Mouse (Mus musculus): ENCODE data around the gene Ccdc73. TPM values are rescaled to one million over a fixed set of nuclear protein-coding genes. Genes with fewer than 3 reads are reported as not detected.
"Not testable (repeated sequence)": the region's sequence is repeated elsewhere in the genome, so short reads cannot be mapped to it uniquely, and the experiment has no call there.

The Ccdc73 gene
- polyA plus RNA-seq, 1 experiment from 2014 or later: 7.4 TPM

GRCm38 (mm10) chr2:104859060-104859459, 8.5 kb upstream of the Ccdc73 start:
- H3K4me2 ChIP-seq (replicated peaks; ENCODE audit: low read depth, low read length): no peak overlapping the region
- H3K27me3 ChIP-seq (ENCODE audit: control insufficient read depth, insufficient read depth, low read length): no peaks in the 10 kb centered on the region
- no peak for ATAC-seq (ENCODE audit: low FRiP score, low TSS enrichment)
- H3K4me1 ChIP-seq (ENCODE audit: control insufficient read depth, insufficient read depth, low read length): no peaks in the 10 kb centered on the region
- no peaks in the 10 kb centered on the region for H3K9me3 ChIP-seq (ENCODE audit: control insufficient read depth, low read length)
- H3K36me3 ChIP-seq (ENCODE audit: control insufficient read depth, insufficient read depth, low read length): no peaks in the 10 kb centered on the region
- H3K9ac ChIP-seq (ENCODE audit: low read depth, low read length): no peak overlapping the region
- no peak overlapping the region for H3K4me3 ChIP-seq (ENCODE audit: low read length)
- H3K27ac ChIP-seq (ENCODE audit: low read depth, low read length): no peak overlapping the region
- WGBS: 53% methylated on average over 5 of the region's 5 CpGs

GRCm38 (mm10) chr2:104860426-104860825, 7.2 kb upstream of the Ccdc73 start:
- Histone ChIP-seq H3K27me3 (ENCODE audit: control insufficient read depth, insufficient read depth, low read length) (no peaks in the 10 kb centered on the region), H3K36me3 (ENCODE audit: control insufficient read depth, insufficient read depth, low read length) (no peaks in the 10 kb centered on the region), H3K4me3 (ENCODE audit: low read length) (no peak overlapping the region), H3K4me2 (replicated peaks; ENCODE audit: low read depth, low read length) (no peak overlapping the region), H3K9ac (ENCODE audit: low read depth, low read length) (no peak overlapping the region), H3K9me3 (ENCODE audit: control insufficient read depth, low read length) (no peaks in the 10 kb centered on the region), H3K27ac (ENCODE audit: low read depth, low read length) (no peak overlapping the region), H3K4me1 (ENCODE audit: control insufficient read depth, insufficient read depth, low read length) (no peaks in the 10 kb centered on the region)
- no peak for ATAC-seq (ENCODE audit: low FRiP score, low TSS enrichment)
- 88% methylated on average over 10 of the region's 10 CpGs for WGBS

- Histone ChIP-seq H3K4me3 (ENCODE audit: low read length) (no peak overlapping the region), H3K36me3 (ENCODE audit: control insufficient read depth, insufficient read depth, low read length) (no peaks in the 10 kb centered on the region), H3K27me3 (ENCODE audit: control insufficient read depth, insufficient read depth, low read length) (no peaks in the 10 kb centered on the region), H3K27ac (ENCODE audit: low read depth, low read length) (no peak overlapping the region), H3K4me2 (replicated peaks; ENCODE audit: low read depth, low read length) (no peak overlapping the region), H3K9me3 (ENCODE audit: control insufficient read depth, low read length) (no peaks in the 10 kb centered on the region), H3K9ac (ENCODE audit: low read depth, low read length) (no peak overlapping the region), H3K4me1 (ENCODE audit: control insufficient read depth, insufficient read depth, low read length) (no peaks in the 10 kb centered on the region)
- no peak for ATAC-seq (ENCODE audit: low FRiP score, low TSS enrichment)
- 90% methylated on average over 4 of the region's 4 CpGs for WGBS
Observed at GRCm38 (mm10) chr2:104864176-104864860, 3.3 kb upstream of the Ccdc73 start.

- no peak overlapping the region for H3K4me3 ChIP-seq (ENCODE audit: low read length)
- ATAC-seq (ENCODE audit: low FRiP score, low TSS enrichment): no peak
- no peaks in the 10 kb centered on the region for H3K27me3 ChIP-seq (ENCODE audit: control insufficient read depth, insufficient read depth, low read length)
- H3K4me2 ChIP-seq (replicated peaks; ENCODE audit: low read depth, low read length): no peak overlapping the region
- H3K9me3 ChIP-seq (ENCODE audit: control insufficient read depth, low read length): no peaks in the 10 kb centered on the region
- no peaks in the 10 kb centered on the region for H3K4me1 ChIP-seq (ENCODE audit: control insufficient read depth, insufficient read depth, low read length)
- 87% methylated on average over 3 of the region's 3 CpGs for WGBS
- H3K36me3 ChIP-seq (ENCODE audit: control insufficient read depth, insufficient read depth, low read length): no peaks in the 10 kb centered on the region
- no peak overlapping the region for H3K9ac ChIP-seq (ENCODE audit: low read depth, low read length)
- no peak overlapping the region for H3K27ac ChIP-seq (ENCODE audit: low read depth, low read length)
Observed at GRCm38 (mm10) chr2:104869101-104869500, 1.5 kb downstream of the Ccdc73 start.

- Histone ChIP-seq H3K9ac (ENCODE audit: low read depth, low read length) (no peak overlapping the region), H3K4me1 (ENCODE audit: control insufficient read depth, insufficient read depth, low read length) (no peaks in the 10 kb centered on the region), H3K36me3 (ENCODE audit: control insufficient read depth, insufficient read depth, low read length) (no peaks in the 10 kb centered on the region), H3K4me3 (ENCODE audit: low read length) (no peak overlapping the region), H3K9me3 (ENCODE audit: control insufficient read depth, low read length) (no peaks in the 10 kb centered on the region), H3K27me3 (ENCODE audit: control insufficient read depth, insufficient read depth, low read length) (no peaks in the 10 kb centered on the region), H3K4me2 (replicated peaks; ENCODE audit: low read depth, low read length) (no peak overlapping the region), H3K27ac (ENCODE audit: low read depth, low read length) (no peak overlapping the region)
- ATAC-seq (ENCODE audit: low FRiP score, low TSS enrichment): no peak
- 87% methylated on average over 8 of the region's 8 CpGs for WGBS
Observed at GRCm38 (mm10) chr2:104878794-104879193, 11.2 kb downstream of the Ccdc73 start.

GRCm38 (mm10) chr2:104886109-104886508, 18.5 kb downstream of the Ccdc73 start:
- H3K4me2 ChIP-seq (replicated peaks; ENCODE audit: low read depth, low read length): no peak overlapping the region
- no peaks in the 10 kb centered on the region for H3K27me3 ChIP-seq (ENCODE audit: control insufficient read depth, insufficient read depth, low read length)
- ATAC-seq (ENCODE audit: low FRiP score, low TSS enrichment): no peak
- no peaks in the 10 kb centered on the region for H3K9me3 ChIP-seq (ENCODE audit: control insufficient read depth, low read length)
- no peaks in the 10 kb centered on the region for H3K4me1 ChIP-seq (ENCODE audit: control insufficient read depth, insufficient read depth, low read length)
- no peak overlapping the region for H3K27ac ChIP-seq (ENCODE audit: low read depth, low read length)
- no peaks in the 10 kb centered on the region for H3K36me3 ChIP-seq (ENCODE audit: control insufficient read depth, insufficient read depth, low read length)
- WGBS: 94% methylated on average over 18 of the region's 18 CpGs
- no peak overlapping the region for H3K9ac ChIP-seq (ENCODE audit: low read depth, low read length)
- no peak overlapping the region for H3K4me3 ChIP-seq (ENCODE audit: low read length)

- H3K4me3 ChIP-seq (ENCODE audit: low read length); H3K4me1 ChIP-seq (ENCODE audit: control insufficient read depth, insufficient read depth, low read length); H3K36me3 ChIP-seq (ENCODE audit: control insufficient read depth, insufficient read depth, low read length); H3K9ac ChIP-seq (ENCODE audit: low read depth, low read length); ATAC-seq (ENCODE audit: low FRiP score, low TSS enrichment); H3K9me3 ChIP-seq (ENCODE audit: control insufficient read depth, low read length); H3K27ac ChIP-seq (ENCODE audit: low read depth, low read length); H3K4me2 ChIP-seq (replicated peaks; ENCODE audit: low read depth, low read length); H3K27me3 ChIP-seq (ENCODE audit: control insufficient read depth, insufficient read depth, low read length): not testable (repeated sequence)
- 54% methylated on average over 2 of the region's 2 CpGs for WGBS
Observed at GRCm38 (mm10) chr2:104887331-104887730, 19.7 kb downstream of the Ccdc73 start.

GRCm38 (mm10) chr2:104887882-104888566, 20.4 kb downstream of the Ccdc73 start:
- Histone ChIP-seq H3K27ac (ENCODE audit: low read depth, low read length) (no peak overlapping the region), H3K4me3 (ENCODE audit: low read length) (no peak overlapping the region), H3K9me3 (ENCODE audit: control insufficient read depth, low read length) (no peaks in the 10 kb centered on the region), H3K4me1 (ENCODE audit: control insufficient read depth, insufficient read depth, low read length) (no peaks in the 10 kb centered on the region), H3K4me2 (replicated peaks; ENCODE audit: low read depth, low read length) (no peak overlapping the region), H3K36me3 (ENCODE audit: control insufficient read depth, insufficient read depth, low read length) (no peaks in the 10 kb centered on the region), H3K27me3 (ENCODE audit: control insufficient read depth, insufficient read depth, low read length) (no peaks in the 10 kb centered on the region), H3K9ac (ENCODE audit: low read depth, low read length) (no peak overlapping the region)
- 23% methylated on average over 10 of the region's 10 CpGs for WGBS
- no peak for ATAC-seq (ENCODE audit: low FRiP score, low TSS enrichment)

- H3K4me2 ChIP-seq (replicated peaks; ENCODE audit: low read depth, low read length): no peak overlapping the region
- H3K4me3 ChIP-seq (ENCODE audit: low read length): no peak overlapping the region
- no peak overlapping the region for H3K9ac ChIP-seq (ENCODE audit: low read depth, low read length)
- H3K36me3 ChIP-seq (ENCODE audit: control insufficient read depth, insufficient read depth, low read length): no peaks in the 10 kb centered on the region
- H3K4me1 ChIP-seq (ENCODE audit: control insufficient read depth, insufficient read depth, low read length): no peaks in the 10 kb centered on the region
- ATAC-seq (ENCODE audit: low FRiP score, low TSS enrichment): no peak
- no peaks in the 10 kb centered on the region; the same call in 1 of the 2 replicates for H3K9me3 ChIP-seq (ENCODE audit: control insufficient read depth, low read length)
- no peaks in the 10 kb centered on the region for H3K27me3 ChIP-seq (ENCODE audit: control insufficient read depth, insufficient read depth, low read length)
- no peak overlapping the region for H3K27ac ChIP-seq (ENCODE audit: low read depth, low read length)
- WGBS: 90% methylated on average over 2 of the region's 2 CpGs
Observed at GRCm38 (mm10) chr2:104899975-104900374, 32.4 kb downstream of the Ccdc73 start.

All from kidney, embryonic 14.5 days (tissue).